Mouse (Mus musculus) NIH3T3 (cell line): ENCODE measurements at regions not wholly inside any gene's neighbourhood (a gene's known extent, or its start where the extent isn't known, plus 50 kb on each side); places are given as distances from the start of the nearest gene placed in this dataset.

Experiments used
- DNase-seq: peaks from one replicate; pipeline ENCODE4 v3.0.0-alpha.2; 2012; ENCODE audit warnings: low read depth

DNA sequence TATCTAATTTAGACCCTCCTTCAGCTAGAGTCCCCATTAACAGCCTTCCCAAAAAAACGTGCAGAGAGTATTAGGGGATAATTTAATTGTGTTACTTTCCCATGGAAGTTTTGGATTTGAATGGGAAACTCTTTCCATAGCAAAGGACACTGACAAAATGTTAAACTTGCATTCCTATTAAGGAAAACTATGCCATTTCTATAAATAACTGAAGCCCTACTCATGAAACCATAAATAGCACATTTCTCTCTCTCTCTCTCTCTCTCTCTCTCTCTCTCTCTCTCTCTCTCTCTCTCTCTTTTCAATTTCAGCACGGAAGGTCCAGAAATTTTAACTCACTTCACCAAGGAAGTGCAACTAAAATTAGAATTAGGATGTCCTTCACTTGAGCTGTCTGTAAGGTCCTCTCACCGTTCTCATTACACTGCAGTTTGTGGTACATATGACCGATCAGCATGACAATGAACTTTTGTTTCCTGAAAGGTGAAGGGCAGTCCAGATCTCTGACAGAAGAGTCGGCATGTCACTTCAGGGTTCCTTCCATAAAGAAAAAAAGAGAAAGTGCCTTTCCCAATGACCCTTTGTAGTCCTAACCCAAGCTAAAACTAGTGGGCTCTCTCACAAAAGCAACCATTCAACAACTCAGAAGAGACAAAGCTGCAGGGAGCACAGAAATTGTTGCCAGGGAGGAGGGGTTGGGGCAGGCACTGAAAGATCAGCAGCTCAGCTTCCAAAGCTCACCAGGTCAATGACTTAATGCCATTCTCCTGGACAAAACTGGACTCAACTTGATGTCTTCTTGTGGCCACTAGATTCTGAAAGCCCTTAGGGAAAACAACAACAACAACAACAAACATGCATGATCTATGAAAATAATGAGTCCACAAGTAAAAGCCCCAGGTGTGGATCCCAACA is 696.9 kb downstream of the Diaph3 start:
- no peak for DNase-seq

GRCm38 (mm10) chr14:86441895-86442679 is 698.9 kb downstream of the Diaph3 start:
- DNase-seq: no peak

DNA sequence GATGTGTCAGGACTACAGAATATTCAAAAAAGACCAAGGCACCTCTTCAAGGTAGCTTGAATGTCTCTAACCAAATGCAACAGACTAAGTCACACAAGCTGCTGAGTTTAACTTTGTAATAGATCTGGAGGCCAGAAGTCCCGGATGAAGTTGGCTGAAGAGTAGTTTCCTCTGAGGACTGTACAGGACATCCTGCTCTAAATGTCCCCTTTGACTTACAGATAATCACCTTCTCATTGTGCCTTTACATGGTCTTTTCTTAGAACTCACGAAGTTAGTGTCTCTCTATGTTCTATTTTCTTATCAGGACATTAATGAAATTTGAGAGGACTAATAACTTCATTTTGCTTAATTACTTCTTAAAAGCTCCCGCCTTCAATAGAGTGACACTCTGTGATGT is 703.7 kb downstream of the Diaph3 start:
- DNase-seq: no peak

DNA sequence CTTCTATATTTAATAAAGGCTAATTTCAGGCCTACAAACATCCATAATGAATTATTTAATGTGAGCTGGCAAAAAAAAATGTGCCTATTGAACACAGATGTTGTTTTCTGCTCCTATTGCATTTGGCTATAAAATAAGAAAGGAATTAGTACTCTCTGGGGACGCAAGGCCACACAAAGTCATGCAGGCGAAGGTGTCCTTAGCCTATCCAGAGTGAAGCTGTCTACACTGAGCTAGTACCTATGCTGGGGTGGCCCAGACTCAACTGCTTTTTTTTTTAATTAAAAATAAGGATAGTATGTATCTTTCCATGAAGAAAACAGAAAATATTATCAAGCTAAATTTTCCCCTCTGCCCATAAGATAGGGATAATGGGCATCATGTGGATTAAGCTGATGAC is 705.7 kb downstream of the Diaph3 start:
- no peak for DNase-seq

- no peak for DNase-seq
These were observed 709.7 kb downstream of the Diaph3 start for GRCm38 (mm10) chr14:86431215-86431816.

DNA sequence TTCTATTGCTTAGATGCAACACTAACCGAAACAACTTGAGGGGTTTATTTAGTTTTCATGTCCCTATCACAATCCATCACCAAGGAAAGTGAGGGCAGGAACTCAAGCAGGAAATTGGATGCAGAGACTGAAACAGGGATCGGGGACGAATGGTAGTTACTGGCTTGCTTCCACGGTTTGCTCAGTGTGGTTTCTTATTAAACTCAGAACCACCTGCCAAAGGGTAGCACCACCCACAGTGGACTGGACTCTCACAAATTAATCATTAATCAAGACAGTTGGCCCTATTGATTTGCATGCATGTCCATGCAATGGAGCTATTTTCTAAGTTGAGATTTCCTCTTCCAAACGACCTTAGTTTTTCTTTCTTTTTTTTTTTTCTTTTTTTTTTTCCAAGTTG is 719.2 kb downstream of the Diaph3 start:
- no peak for DNase-seq

- DNase-seq: no peak
These were observed 721.0 kb downstream of the Diaph3 start for GRCm38 (mm10) chr14:86419959-86420598.

- no peak for DNase-seq
These were observed 744.2 kb downstream of the Diaph3 start for GRCm38 (mm10) chr14:86396876-86397275.

- no peak for DNase-seq
These were observed 745.1 kb downstream of the Diaph3 start for GRCm38 (mm10) chr14:86395951-86396361.

GRCm38 (mm10) chr14:86395531-86395930 is 745.5 kb downstream of the Diaph3 start:
- no peak for DNase-seq

- DNase-seq: no peak
These were observed 746.0 kb downstream of the Diaph3 start for GRCm38 (mm10) chr14:86395068-86395467.

DNA sequence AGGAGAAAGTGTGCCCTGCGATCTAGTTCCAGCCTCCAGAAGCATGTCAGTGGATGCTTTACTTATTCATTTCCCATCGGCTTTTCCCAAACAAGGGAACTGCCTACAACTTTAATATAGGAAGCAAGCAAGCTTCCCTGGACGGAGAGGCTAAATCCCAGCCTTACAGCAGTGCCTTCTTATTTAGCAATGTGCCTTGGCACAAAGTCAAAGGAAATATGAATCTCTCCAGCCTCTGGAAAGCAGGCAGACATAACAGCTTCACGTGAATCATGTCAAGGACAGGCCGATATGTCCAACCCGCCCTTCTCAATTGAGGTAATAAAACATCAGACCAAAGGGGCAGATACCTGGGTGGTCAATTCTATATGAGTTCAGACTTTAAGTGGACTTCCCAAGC is 755.9 kb downstream of the Diaph3 start:
- peak; percentile 42 for DNase-seq

DNA sequence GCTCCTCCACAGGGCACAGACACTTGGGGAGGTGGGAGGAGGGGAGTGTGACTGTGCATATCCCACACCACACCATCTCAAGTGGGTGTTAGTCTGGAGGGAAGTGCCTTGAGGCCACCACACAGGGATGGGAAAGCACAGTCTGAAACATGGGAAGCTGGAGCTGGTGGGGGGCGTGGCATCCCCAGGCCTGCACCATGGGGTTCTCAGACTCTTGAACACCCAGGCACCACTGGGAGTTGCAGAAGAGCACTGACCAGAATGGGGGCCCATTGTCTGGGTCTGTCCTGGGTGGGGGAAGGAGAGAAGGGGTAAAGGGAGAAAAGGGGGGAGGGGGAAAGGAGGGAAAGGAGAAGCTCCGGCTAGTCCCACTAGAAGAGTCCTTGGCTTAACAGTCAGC is 776.0 kb downstream of the Diaph3 start:
- DNase-seq: no peak

DNA sequence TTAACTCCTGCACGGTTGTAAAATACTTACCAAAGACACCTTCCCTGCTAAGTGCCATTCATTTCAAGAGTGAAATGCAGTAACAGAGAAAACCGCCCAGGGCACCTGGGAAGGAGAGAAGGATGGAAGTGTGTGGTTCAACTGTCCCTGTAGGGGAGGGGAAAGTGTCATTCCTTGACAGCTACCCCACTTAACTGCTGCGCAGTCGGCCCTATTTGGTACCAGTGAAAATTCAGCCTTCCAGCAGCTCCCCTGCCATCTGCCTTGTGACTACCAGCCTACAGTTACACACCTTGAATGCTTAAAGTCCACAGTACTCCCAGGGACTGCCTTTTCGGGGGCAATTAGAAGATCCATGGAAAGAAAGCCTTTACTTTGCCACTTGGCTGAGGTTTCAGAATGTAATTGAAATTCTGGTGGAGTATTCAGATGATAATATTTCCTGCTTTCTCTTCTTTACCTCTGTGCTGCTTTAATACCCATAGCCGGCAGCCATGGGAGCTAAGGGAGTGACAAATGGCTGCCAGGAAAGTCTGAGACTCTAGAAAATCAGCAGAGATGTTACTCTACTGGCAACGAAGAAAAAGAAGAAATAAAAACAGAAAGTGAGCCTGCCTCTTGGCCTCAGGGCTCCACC is 780.5 kb downstream of the Diaph3 start:
- no peak for DNase-seq

GRCm38 (mm10) chr14:86358584-86358983 is 782.5 kb downstream of the Diaph3 start:
- no peak for DNase-seq

DNA sequence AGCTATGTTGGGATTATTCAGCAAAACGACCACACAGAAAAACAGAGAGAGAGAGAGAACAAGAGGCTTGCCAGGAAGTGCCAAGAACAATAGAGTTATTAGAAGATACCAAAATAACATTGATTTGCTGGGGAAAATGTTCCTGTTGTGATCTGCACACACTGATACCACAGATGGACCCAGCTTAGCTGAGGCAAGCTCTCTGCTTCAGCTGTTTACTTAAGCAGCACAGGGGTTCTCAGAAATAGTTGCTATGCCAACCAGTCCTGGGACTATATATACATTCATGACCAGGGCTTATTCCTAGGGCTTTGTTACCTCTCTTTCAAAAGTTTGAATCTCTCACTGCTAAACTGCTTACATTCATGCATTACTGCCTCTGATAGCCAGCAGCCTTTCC is 790.5 kb downstream of the Diaph3 start:
- no peak for DNase-seq

DNA sequence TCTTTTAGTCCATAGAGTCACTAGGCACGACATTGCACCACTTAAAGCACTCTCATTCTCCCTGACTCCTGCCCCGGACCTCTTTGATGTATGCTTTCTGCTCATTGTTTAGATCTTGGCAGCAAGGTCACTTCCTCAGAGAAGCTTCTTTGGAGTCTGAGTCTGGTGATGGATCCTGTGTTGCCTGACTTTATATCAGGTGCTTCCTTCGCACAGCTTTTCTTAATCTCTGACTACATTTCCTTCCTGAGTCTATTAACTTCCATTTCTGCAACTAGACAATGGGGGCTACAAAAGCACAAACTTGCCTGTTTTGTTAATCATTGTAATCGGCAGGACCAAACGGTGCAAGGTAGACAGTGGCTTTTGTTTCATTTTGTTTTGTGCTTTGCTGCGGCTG is 802.0 kb downstream of the Diaph3 start:
- no peak for DNase-seq

DNA sequence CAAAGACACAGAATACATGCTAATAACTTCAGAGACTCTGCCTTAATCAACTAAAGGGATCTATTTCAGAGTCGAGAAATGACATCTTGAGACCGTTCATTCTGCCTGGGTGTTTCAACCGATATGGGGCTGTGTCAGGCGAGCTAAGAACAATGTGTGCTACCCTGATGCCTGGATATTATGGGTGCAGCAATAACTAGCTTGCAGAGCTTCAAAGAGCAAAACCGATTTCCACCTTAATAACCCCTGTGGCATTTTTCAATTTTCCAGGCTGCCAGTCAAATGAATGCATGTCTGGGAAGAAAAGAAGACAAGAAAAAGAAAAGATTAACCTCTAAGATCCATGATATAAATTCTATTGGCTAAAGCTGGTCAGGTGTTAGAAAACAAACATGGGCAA is 804.0 kb downstream of the Diaph3 start:
- no peak for DNase-seq

- no peak for DNase-seq
These were observed 805.8 kb downstream of the Diaph3 start for GRCm38 (mm10) chr14:86335284-86335683.

- no peak for DNase-seq
These were observed 811.9 kb downstream of the Diaph3 start for GRCm38 (mm10) chr14:86329176-86329575.

DNA sequence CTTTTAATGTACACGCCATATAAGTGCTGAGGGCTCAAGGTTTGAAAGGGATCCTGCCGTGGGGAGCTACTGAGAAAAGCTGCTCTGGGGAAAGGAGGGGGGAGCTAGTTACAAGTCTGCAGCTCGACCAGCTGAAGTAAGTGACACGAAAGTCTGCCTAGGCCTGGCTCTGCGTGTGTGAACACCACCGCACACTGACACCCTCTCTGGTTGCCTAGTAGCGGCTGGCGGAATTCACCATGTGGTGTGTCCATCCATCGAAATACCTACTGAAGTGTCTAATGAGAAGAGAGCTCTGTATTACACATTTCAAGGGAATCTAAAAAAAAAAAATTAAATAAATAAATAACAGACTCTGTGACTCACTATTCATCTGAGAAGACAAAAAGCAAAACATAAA is 813.4 kb downstream of the Diaph3 start:
- peak; percentile 5 for DNase-seq

DNA sequence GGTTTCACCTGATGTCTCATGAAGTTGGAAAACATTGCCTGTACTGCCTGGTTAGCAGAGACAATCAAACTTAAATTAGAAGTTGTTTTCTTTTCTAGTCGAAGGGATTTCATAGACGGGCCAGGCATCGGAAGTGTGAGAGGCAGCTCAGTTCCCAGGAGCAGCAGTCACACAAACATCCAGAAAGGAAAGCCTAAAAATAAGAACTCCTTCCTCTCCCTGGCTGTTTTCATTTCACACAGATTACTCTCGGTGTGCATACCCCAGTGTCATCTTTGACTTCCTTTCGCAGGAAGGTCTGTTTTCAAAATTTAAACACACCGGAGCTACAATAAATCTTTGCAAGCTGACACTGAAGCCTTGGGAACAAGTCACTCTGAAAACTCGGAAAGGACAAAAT is 818.7 kb downstream of the Diaph3 start:
- no peak for DNase-seq
